Comparison of ENCODE assay signal across 9 mouse cellular contexts in the genomic region with DNA sequence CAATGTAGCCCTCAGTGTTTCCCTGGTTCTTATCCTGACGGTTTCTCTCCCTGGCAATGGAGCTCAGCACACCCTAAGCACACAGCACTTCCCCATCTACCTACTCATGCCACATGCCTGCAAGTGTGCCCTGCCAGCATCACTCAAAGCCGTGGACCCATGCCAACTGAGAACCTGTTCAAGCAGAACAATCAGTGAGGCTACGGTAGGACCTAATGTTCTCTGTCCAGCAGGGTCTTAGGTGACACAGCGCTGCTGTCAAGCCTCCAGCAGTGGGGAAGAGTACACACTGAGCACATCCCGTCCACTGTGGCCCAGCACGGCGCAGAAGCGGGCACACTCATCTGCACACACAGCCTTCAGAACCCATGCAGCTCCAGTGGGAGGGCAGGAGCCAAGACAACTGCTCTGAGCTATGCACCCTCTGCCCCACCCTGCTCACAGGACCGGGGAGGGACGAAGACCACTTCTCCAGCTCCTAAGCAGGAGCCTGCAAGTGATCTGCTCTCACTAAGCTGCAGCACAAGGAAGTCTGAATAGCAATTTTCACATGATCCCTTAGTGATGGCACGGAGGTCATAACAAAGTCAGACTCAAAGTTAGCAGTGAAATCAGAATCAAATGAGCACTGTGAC. TPM values are rescaled to one million over a fixed set of nuclear protein-coding genes. Genes with fewer than 3 reads are reported as not detected.
DNase-seq lines count a peak whose midpoint lies in the region; ATAC-seq lines count a peak whose summit lies in the region.
"Had no signal": no experiment of that assay in that cellular context is flagged by ENCODE, and none has a peak within 500 bp of the region (broad histone marks: within the 10 kb centered on the region; RNA-seq: fewer than 3 reads in every experiment).

No protein-coding gene starts in this region.

- no peak overlapping the region for H3K9ac ChIP-seq in embryonic facial prominence, embryonic 14.5 days (ENCODE audit: low read depth, low read length)

- no peaks in the 10 kb centered on the region for H3K4me1 ChIP-seq in embryonic facial prominence, embryonic 14.5 days (ENCODE audit: control insufficient read depth, insufficient read depth, low read length)
- no peaks in the 10 kb centered on the region for H3K4me1 ChIP-seq in embryonic facial prominence, embryonic 10.5 days

- DNase-seq in embryonic facial prominence, embryonic 14.5 days (ENCODE audit: low spot score) = peak; percentile 16
- DNase-seq in embryonic facial prominence, embryonic 10.5 days (ENCODE audit: low spot score) = no peak
- DNase-seq in ovary, postnatal 14 days (ENCODE audit: low spot score) = peak; percentile 18
- DNase-seq in ovary, adult 18-20 months (ENCODE audit: low spot score) = no peak
- DNase-seq in kidney, adult 9 months = peak; percentile 73
- DNase-seq in embryo, embryonic 10.5 days (ENCODE audit: low spot score) = no peak

- H3K4me3 ChIP-seq in embryonic facial prominence, embryonic 14.5 days (ENCODE audit: low read depth, low read length) = no peak overlapping the region
- no peak overlapping the region for H3K4me3 ChIP-seq in embryonic facial prominence, embryonic 10.5 days
- H3K4me3 ChIP-seq: megakaryocyte, embryonic 14.5 days had no signal

- no peak overlapping the region for H3K27ac ChIP-seq in embryonic facial prominence, embryonic 14.5 days (replicated peaks; ENCODE audit: low read depth, low read length)
- H3K27ac ChIP-seq in embryonic facial prominence, embryonic 10.5 days (replicated peaks) = no peak overlapping the region

- no peaks in the 10 kb centered on the region for H3K9me3 ChIP-seq in embryonic facial prominence, embryonic 14.5 days (ENCODE audit: control insufficient read depth, low read length)
- H3K9me3 ChIP-seq in embryonic facial prominence, embryonic 10.5 days = no peaks in the 10 kb centered on the region
- H3K9me3 ChIP-seq: megakaryocyte, embryonic 14.5 days had no signal

- WGBS in embryonic facial prominence, embryonic 14.5 days = 82% methylated on average over 11 of the region's 11 CpGs
- WGBS in embryonic facial prominence, embryonic 10.5 days = 93% methylated on average over 11 of the region's 11 CpGs

- no peak overlapping the region for H3K4me2 ChIP-seq in embryonic facial prominence, embryonic 14.5 days (ENCODE audit: low read depth, low read length)

- H3K36me3 ChIP-seq in embryonic facial prominence, embryonic 14.5 days (ENCODE audit: control insufficient read depth, insufficient read depth, low read length) = peaks cover 95% of the 10 kb centered on the region
- peaks cover 94% of the 10 kb centered on the region for H3K36me3 ChIP-seq in embryonic facial prominence, embryonic 10.5 days (replicated peaks)

- H3K27me3 ChIP-seq in embryonic facial prominence, embryonic 14.5 days (replicated peaks; ENCODE audit: control insufficient read depth, insufficient read depth, low read length) = no peaks in the 10 kb centered on the region
- no peaks in the 10 kb centered on the region for H3K27me3 ChIP-seq in embryonic facial prominence, embryonic 10.5 days (replicated peaks; ENCODE audit: low read depth, poor library complexity, severe bottlenecking)
- H3K27me3 ChIP-seq: megakaryocyte, embryonic 14.5 days had no signal

- 0 out of 2 replicates have a peak, but pooled peaks have one; percentile 9 for ATAC-seq in embryonic facial prominence, embryonic 14.5 days (ENCODE audit: low read depth)
- 0 out of 2 replicates have a peak, but pooled peaks have one; percentile 24 for ATAC-seq in monocyte, adult 5-6 weeks (replicated peaks; ENCODE audit: insufficient number of reproducible peaks, low FRiP score, low TSS enrichment, poor library complexity, severe bottlenecking)
- ATAC-seq in activated CD4-positive, CD25-positive, alpha-beta regulatory T cell, adult 4 months = no peak

RNA-seq across cellular contexts. Expression of a gene that starts 46.1 kb away (rescaled TPM):
- polyA plus RNA-seq in embryonic facial prominence, embryonic 14.5 days (2014; fragmentation: Nextera tagmentation; extraction: Ambion mirVana) = 245 and 247 TPM in 2 replicates
- polyA plus RNA-seq in embryonic facial prominence, embryonic 10.5 days (2016; fragmentation: Nextera tagmentation; extraction: Ambion mirVana) = 117 and 125 TPM in 2 replicates
- total RNA-seq in monocyte, adult 5-6 weeks (2017) = 63.0 to 72.7 TPM (median 72.6 TPM) in 3 replicates
- 100 to 1,000 TPM in 1 of 2 experiments, 10 to 100 TPM in 1; 63.3 to 105 TPM for polyA plus RNA-seq in activated CD4-positive, CD25-positive, alpha-beta regulatory T cell, adult 4 months (2017; shearing (Covaris generic))

Comparison
In these comparisons a context has a peak if more than half of its experiments do, and no peak if none do; other contexts are left out.
1. DNase-seq: peak in embryonic facial prominence, embryonic 14.5 days (single experiment), ovary, postnatal 14 days (single experiment) and kidney, adult 9 months (single experiment); none in embryonic facial prominence, embryonic 10.5 days (single experiment), ovary, adult 18-20 months (single experiment) and embryo, embryonic 10.5 days (single experiment).